Mouse (Mus musculus) G1E-ER4 (cell line): ENCODE measurements around the gene Krtap4-7. TPM values are rescaled to one million over a fixed set of nuclear protein-coding genes. Genes with fewer than 3 reads are reported as not detected.
"Not testable (repeated sequence)": the region's sequence is repeated elsewhere in the genome, so short reads cannot be mapped to it uniquely, and the experiment has no call there.

Experiments
- GATA1 ChIP-seq: IDR thresholded peaks from one replicate; pipeline ENCODE4 v1.8.0; 2012; ENCODE audit warnings: low read length, inconsistent platforms
- polyA plus RNA-seq: library from polyadenylated mRNA; stranded (reverse); fragments of >175 nt; gene quantifications from 2 replicates; pipeline ENCODE4 v1.2.3, GENCODE M21; 2012

Gene Krtap4-7
- polyA plus RNA-seq, 1 experiment = not detected

DNA sequence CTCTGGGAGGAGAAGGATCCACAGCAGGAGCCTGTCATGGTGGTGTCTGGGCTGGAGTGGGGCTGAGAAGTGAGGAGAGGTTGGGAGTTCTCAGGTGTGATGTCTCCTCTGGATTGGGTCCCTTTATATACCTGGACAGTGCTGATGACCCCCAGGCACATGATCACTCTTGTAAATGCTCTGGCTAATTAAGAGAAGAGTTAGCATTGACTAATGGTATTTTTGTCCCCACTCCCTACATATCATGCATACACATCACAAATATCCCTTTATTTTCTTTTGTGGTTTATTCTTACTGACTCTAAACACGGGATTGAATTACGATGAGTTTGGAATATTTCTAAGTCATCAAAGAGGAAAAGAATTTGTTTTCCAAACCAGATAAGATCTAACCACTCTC, 23.6 kb downstream of the Krtap4-7 start, which contains the start of gene Gm11562:
TSS of gene Gm11562 (minus strand) at position 101 of the 400 bp plus-strand sequence.
- TF ChIP-seq GATA1 = no peak

DNA sequence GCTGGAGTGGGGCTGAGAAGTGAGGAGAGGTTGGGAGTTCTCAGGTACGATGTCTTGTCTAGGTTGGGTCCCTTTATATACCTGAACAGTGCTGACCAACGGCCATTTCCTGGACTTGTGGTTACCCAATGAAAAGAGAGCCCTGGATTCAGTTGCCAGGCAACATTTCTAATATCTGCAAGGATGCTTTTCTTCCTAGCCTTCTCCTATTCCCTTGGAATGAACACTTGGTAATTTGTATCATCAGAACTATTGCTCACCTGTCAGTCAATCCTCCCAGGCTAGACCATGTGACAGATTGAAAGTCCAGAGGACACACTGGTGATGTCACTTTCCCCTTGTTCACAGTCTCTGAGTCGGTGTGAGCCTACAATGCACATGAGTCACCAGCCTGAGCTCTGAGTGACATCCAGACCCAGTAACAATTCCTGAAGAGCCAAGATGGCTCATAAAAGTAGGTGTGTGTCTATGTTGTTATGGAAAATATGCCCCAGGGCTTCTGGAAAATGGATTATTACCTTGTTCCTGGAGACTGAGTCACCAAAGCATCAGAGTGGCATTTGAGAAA, 29.0 kb downstream of the Krtap4-7 start, which contains the start of gene Krtap2-4:
TSS of gene Krtap2-4 (minus strand) at position 51 of the 568 bp plus-strand sequence.
- no peak for TF ChIP-seq GATA1

DNA sequence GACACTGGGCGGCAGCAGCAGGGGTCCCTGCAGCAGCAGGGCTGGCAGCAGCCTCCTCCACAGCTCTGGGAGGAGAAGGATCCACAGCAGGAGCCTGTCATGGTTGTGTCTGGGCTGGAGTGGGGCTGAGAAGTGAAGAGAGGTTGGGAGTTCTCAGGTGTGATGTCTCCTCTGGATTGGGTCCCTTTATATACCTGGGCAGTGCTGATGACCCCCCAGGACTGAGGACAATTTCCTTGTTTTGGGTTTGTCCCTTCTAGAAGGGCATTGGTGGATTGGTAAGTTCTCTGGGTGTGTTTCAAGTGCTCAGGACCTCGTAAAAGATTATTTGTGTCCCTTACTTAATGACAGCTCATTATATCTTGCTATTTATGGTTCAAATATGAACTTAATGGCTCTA, 33.8 kb downstream of the Krtap4-7 start, which contains the start of gene Gm11937:
TSS of gene Gm11937 (minus strand) at position 101 of the 400 bp plus-strand sequence.
- not testable (repeated sequence) for TF ChIP-seq GATA1

DNA sequence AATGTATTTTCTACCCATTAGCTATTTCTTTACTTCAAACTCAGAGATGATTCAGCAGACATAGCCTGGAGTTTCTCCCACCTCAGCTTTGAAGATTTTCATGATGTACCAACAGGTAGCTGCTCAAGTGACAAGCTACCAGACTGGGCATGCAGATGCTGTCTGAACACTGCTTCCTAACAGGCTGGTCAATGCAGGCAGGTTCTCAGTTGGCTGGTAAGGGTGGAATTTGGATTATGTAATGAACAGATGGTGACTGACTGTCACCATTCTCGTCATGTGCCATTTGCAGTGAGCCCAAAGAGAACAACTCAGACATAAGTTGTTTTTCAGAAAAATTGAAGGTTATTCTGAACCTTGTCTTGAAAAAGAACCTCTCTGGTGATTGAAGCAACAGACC, 34.8 kb downstream of the Krtap4-7 start:
- no peak for TF ChIP-seq GATA1

DNA sequence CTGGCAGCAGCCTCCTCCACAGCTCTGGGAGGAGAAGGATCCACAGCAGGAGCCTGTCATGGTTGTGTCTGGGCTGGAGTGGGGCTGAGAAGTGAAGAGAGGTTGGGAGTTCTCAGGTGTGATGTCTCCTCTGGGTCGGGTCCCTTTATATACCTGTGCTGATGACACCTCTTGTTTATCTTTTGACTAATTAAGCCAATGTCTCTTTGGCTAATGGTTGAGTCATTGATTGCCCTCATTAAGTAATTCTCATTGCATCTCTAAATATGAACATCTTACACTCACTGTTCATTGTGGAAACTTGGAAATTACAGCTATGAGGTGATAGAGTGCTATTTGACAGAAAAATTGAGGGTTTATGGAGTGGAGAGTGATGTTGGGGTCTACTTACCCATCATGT, 40.7 kb downstream of the Krtap4-7 start, which contains the start of gene Gm11938:
TSS of gene Gm11938 (minus strand) at position 101 of the 400 bp plus-strand sequence.
- TF ChIP-seq GATA1 = not testable (repeated sequence)

DNA sequence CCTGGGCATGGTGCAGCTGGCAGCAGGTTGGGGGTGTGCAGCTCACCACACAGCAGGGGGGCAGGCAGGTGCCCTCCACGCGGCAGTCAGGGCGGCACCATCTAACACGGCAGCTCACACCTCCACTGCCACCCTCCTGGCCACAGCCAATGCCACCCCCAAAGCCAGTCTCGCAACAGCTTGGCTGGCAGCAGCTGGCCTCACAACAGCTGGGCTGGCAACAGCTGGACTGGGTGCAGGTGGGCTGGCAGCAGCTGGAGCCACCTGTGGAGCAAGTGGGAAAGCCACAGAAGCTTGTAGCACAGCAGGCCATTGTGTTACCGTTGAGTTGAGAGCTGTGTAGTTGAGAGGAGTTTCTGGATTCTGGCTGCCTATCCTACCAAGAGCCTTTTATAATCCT, 46.1 kb downstream of the Krtap4-7 start, which contains the start of gene Krtap9-3:
TSS of gene Krtap9-3 (minus strand) at position 364 of the 400 bp plus-strand sequence.
- TF ChIP-seq GATA1 = not testable (repeated sequence)

Other genes starting within 250 kb of the Krtap4-7 start
- gene Krt12, start 221.8 kb downstream of the Krtap4-7 start, polyA plus RNA-seq = 0.03 TPM in 1 of 2 replicates, not detected in the other
- not detected in 2 replicates for gene Krt20, start 205.9 kb downstream of the Krtap4-7 start, polyA plus RNA-seq
- not detected in 2 replicates for gene Krt23, start 151.0 kb downstream of the Krtap4-7 start, polyA plus RNA-seq
- gene Krt39, start 122.8 kb downstream of the Krtap4-7 start, polyA plus RNA-seq = not detected in 2 replicates
- not detected in 2 replicates for gene Krt40, start 100.9 kb downstream of the Krtap4-7 start, polyA plus RNA-seq
- gene Krtap3-3, start 93.2 kb downstream of the Krtap4-7 start, polyA plus RNA-seq = not detected in 2 replicates
- not detected in 2 replicates for gene Krtap3-2, start 87.2 kb downstream of the Krtap4-7 start, polyA plus RNA-seq
- gene Gm11939, start 84.6 kb downstream of the Krtap4-7 start, polyA plus RNA-seq = not detected in 2 replicates
- not detected in 2 replicates for gene Krtap3-1, start 77.5 kb downstream of the Krtap4-7 start, polyA plus RNA-seq
- gene Krtap1-5, start 63.1 kb downstream of the Krtap4-7 start, polyA plus RNA-seq = not detected in 2 replicates
- not detected in 2 replicates for gene Krtap1-4, start 60.4 kb downstream of the Krtap4-7 start, polyA plus RNA-seq
- not detected in 2 replicates for gene Krtap1-3, start 52.8 kb downstream of the Krtap4-7 start, polyA plus RNA-seq
- gene Krtap9-3, start 46.0 kb downstream of the Krtap4-7 start, polyA plus RNA-seq = not detected in 2 replicates
- gene Gm11938, start 40.8 kb downstream of the Krtap4-7 start, polyA plus RNA-seq = not detected in 2 replicates
- not detected in 2 replicates for gene Gm11937, start 33.9 kb downstream of the Krtap4-7 start, polyA plus RNA-seq
- not detected in 2 replicates for gene Krtap2-4, start 29.2 kb downstream of the Krtap4-7 start, polyA plus RNA-seq
- not detected in 2 replicates for gene Gm11562, start 23.7 kb downstream of the Krtap4-7 start, polyA plus RNA-seq
- not detected in 2 replicates for gene Krtap4-1, start 15.9 kb downstream of the Krtap4-7 start, polyA plus RNA-seq
- gene Krtap4-2, start 9.0 kb downstream of the Krtap4-7 start, polyA plus RNA-seq = not detected in 2 replicates
- gene Gm11555, start 6.1 kb upstream of the Krtap4-7 start, polyA plus RNA-seq = not detected in 2 replicates
- gene Gm11563, start 14.9 kb upstream of the Krtap4-7 start, polyA plus RNA-seq = not detected in 2 replicates
- gene Krtap4-6, start 21.9 kb upstream of the Krtap4-7 start, polyA plus RNA-seq = not detected in 2 replicates
- gene Gm14190, start 46.7 kb upstream of the Krtap4-7 start, polyA plus RNA-seq = not detected in 2 replicates
- gene Gm14180, start 90.2 kb upstream of the Krtap4-7 start, polyA plus RNA-seq = not detected in 2 replicates
- not detected in 2 replicates for gene Gm11595, start 128.8 kb upstream of the Krtap4-7 start, polyA plus RNA-seq
- not detected in 2 replicates for gene Krtap4-8, start 136.6 kb upstream of the Krtap4-7 start, polyA plus RNA-seq
- gene Krtap4-9, start 141.1 kb upstream of the Krtap4-7 start, polyA plus RNA-seq = not detected in 2 replicates
- gene Gm11596, start 149.4 kb upstream of the Krtap4-7 start, polyA plus RNA-seq = not detected in 2 replicates
- gene Gm11569, start 154.8 kb upstream of the Krtap4-7 start, polyA plus RNA-seq = not detected in 2 replicates
- gene Gm11554, start 160.4 kb upstream of the Krtap4-7 start, polyA plus RNA-seq = not detected in 2 replicates
- gene Krtap4-13, start 165.8 kb upstream of the Krtap4-7 start, polyA plus RNA-seq = not detected in 2 replicates
- gene Gm11564, start 171.6 kb upstream of the Krtap4-7 start, polyA plus RNA-seq = not detected in 2 replicates
- gene 2300003K06Rik, start 194.0 kb upstream of the Krtap4-7 start, polyA plus RNA-seq = not detected in 2 replicates
- gene Krtap4-16, start 207.5 kb upstream of the Krtap4-7 start, polyA plus RNA-seq = not detected in 2 replicates
- not detected in 2 replicates for gene Gm11568, start 213.8 kb upstream of the Krtap4-7 start, polyA plus RNA-seq
- gene Gm11559, start 220.4 kb upstream of the Krtap4-7 start, polyA plus RNA-seq = not detected in 2 replicates
- gene Krtap9-1, start 229.3 kb upstream of the Krtap4-7 start, polyA plus RNA-seq = not detected in 2 replicates
- not detected in 2 replicates for gene Gm11567, start 235.1 kb upstream of the Krtap4-7 start, polyA plus RNA-seq